Mouse (Mus musculus): ENCODE results near the gene Camk1d.
"Not testable (repeated sequence)": the region's sequence is repeated elsewhere in the genome, so short reads cannot be mapped to it uniquely, and the experiment has no call there.

Gene Camk1d

GRCm38 (mm10) chr2:5314530-5315166 is 399.7 kb downstream of the Camk1d start:
- DNase-seq: no peak

GRCm38 (mm10) chr2:5305156-5305555 is 409.2 kb downstream of the Camk1d start:
- DNase-seq: no peak

- DNase-seq: no peak
Observed at GRCm38 (mm10) chr2:5304451-5304850, 409.9 kb downstream of the Camk1d start.

- DNase-seq: no peak
Observed at GRCm38 (mm10) chr2:5301286-5301685, 413.0 kb downstream of the Camk1d start.

- peak; percentile 76 to 78 for DNase-seq
Observed at GRCm38 (mm10) chr2:5298071-5298470, 416.2 kb downstream of the Camk1d start.

- no peak for DNase-seq
Observed at GRCm38 (mm10) chr2:5296749-5297545, 417.4 kb downstream of the Camk1d start.

- DNase-seq: no peak
Observed at GRCm38 (mm10) chr2:5295098-5295497, 419.2 kb downstream of the Camk1d start.

- DNase-seq: no peak
Observed at GRCm38 (mm10) chr2:5294451-5294850, 419.9 kb downstream of the Camk1d start.

- DNase-seq: no peak
Observed at GRCm38 (mm10) chr2:5288593-5288992, 425.7 kb downstream of the Camk1d start.

GRCm38 (mm10) chr2:5287044-5287380 is 427.3 kb downstream of the Camk1d start:
- no peak for DNase-seq

- peak; percentile 77 to 78 for DNase-seq
Observed at GRCm38 (mm10) chr2:5286189-5287043, 427.9 kb downstream of the Camk1d start.

GRCm38 (mm10) chr2:5284351-5284750 is 430.0 kb downstream of the Camk1d start:
- no peak for DNase-seq

GRCm38 (mm10) chr2:5282623-5283022 is 431.7 kb downstream of the Camk1d start:
- DNase-seq: no peak

GRCm38 (mm10) chr2:5267980-5268379 is 446.3 kb downstream of the Camk1d start:
- DNase-seq: no peak

- DNase-seq: no peak
Observed at GRCm38 (mm10) chr2:5262279-5262678, 452.0 kb downstream of the Camk1d start.

GRCm38 (mm10) chr2:5258250-5258649 is 456.1 kb downstream of the Camk1d start:
- no peak for DNase-seq

GRCm38 (mm10) chr2:5249969-5250368 is 464.3 kb downstream of the Camk1d start:
- DNase-seq: no peak

GRCm38 (mm10) chr2:5249199-5249598 is 465.1 kb downstream of the Camk1d start:
- DNase-seq: not testable (repeated sequence)
